Mouse (Mus musculus) megakaryocyte, embryonic 14.5 days (primary cell): ENCODE data around the gene AI854703. TPM values are rescaled to one million over a fixed set of nuclear protein-coding genes. Genes with fewer than 3 reads are reported as not detected.

ENCODE experiments used
- H3K27me3 ChIP-seq: replicated peaks from 2 replicates; pipeline ENCODE3; 2012; ENCODE audit warnings: inconsistent platforms
- H3K36me3 ChIP-seq: replicated peaks from 2 replicates; pipeline ENCODE3; 2012; ENCODE audit warnings: low read length, inconsistent platforms, mixed read lengths
- H3K4me1 ChIP-seq: 2 replicates; pipeline ENCODE4 v1.6.1; 2012; ENCODE audit warnings: inconsistent platforms
- H3K4me3 ChIP-seq: replicated peaks from 2 replicates; pipeline ENCODE3; 2012; ENCODE audit warnings: moderate library complexity, mild to moderate bottlenecking, inconsistent platforms
- H3K9me3 ChIP-seq: 2 replicates; pipeline ENCODE4 v1.6.1; 2012; ENCODE audit warnings: inconsistent platforms
- FLI1 ChIP-seq: IDR thresholded peaks from 2 replicates; pipeline ENCODE4 v1.6.1; 2012; ENCODE audit warnings: low read length, inconsistent platforms, mixed read lengths
- GATA1 ChIP-seq: IDR thresholded peaks from 3 replicates; pipeline ENCODE4 v1.6.1; 2012; ENCODE audit warnings: mixed read lengths, low read length, inconsistent platforms, borderline replicate concordance
- polyA plus RNA-seq: library from polyadenylated mRNA; stranded (reverse); fragments of >175 nt; gene quantifications from 2 replicates; pipeline ENCODE4 v1.2.3, GENCODE M21; 2012; ENCODE audit warnings: low replicate concordance; ENCODE audit not compliant: insufficient read depth

Gene AI854703
- polyA plus RNA-seq, 1 experiment = 2.0 TPM

- Histone ChIP-seq H3K4me3 (no peak overlapping the region), H3K36me3 (peaks cover 89% of the 10 kb centered on the region), H3K4me1 (peaks cover 29% of the 10 kb centered on the region), H3K9me3 (no peaks in the 10 kb centered on the region), H3K27me3 (no peaks in the 10 kb centered on the region)
- TF ChIP-seq FLI1 = no peak
- no peak for TF ChIP-seq GATA1
Observed at GRCm38 (mm10) chr6:48613464-48613863, 13.1 kb upstream of the AI854703 start.

DNA sequence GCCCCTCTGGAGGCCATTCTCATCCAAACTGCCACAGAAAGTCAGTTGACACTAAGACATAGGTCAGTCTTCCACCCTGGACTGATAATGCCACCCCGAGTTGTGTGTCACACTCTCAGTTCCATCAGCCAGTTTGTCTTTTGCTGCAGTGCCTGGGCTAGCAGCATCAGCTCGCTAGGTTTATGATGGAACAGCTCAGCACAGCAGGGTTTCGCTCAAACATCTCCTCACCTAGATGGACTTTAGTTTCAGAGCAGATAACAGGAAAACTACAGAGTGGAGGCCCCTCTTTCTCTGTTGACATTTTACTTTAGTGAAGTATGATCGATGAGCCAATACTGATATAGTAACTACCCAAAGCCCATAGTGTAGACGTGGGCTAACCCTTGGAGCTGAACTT, 11.8 kb upstream of the AI854703 start:
- no peak overlapping the region for H3K4me3 ChIP-seq
- TF ChIP-seq GATA1 (no peak), FLI1 (no peak)
- no peaks in the 10 kb centered on the region for H3K27me3 ChIP-seq
- H3K36me3 ChIP-seq = peaks cover 92% of the 10 kb centered on the region
- H3K9me3 ChIP-seq = peaks cover 5% of the 10 kb centered on the region
- H3K4me1 ChIP-seq = peaks cover 16% of the 10 kb centered on the region

- no peak overlapping the region for H3K4me3 ChIP-seq
- peaks cover 11% of the 10 kb centered on the region for H3K9me3 ChIP-seq
- no peaks in the 10 kb centered on the region for H3K27me3 ChIP-seq
- H3K4me1 ChIP-seq = peaks cover 26% of the 10 kb centered on the region; the same call in 1 of the 2 replicates
- TF ChIP-seq FLI1 (no peak), GATA1 (no peak)
- H3K36me3 ChIP-seq = peaks cover 78% of the 10 kb centered on the region
Observed at GRCm38 (mm10) chr6:48620031-48620430, 6.5 kb upstream of the AI854703 start.

- Histone ChIP-seq H3K27me3 (peaks cover 17% of the 10 kb centered on the region), H3K4me3 (peak overlapping the region; percentile 85), H3K4me1 (peaks cover 37% of the 10 kb centered on the region), H3K9me3 (peaks cover 11% of the 10 kb centered on the region), H3K36me3 (peaks cover 59% of the 10 kb centered on the region)
Observed at GRCm38 (mm10) chr6:48622186-48622843, 4.2 kb upstream of the AI854703 start.

GRCm38 (mm10) chr6:48623460-48623859, 3.1 kb upstream of the AI854703 start:
- H3K4me1 ChIP-seq = peaks cover 45% of the 10 kb centered on the region
- no peak overlapping the region for H3K4me3 ChIP-seq
- TF ChIP-seq GATA1 (no peak), FLI1 (no peak)
- peaks cover 48% of the 10 kb centered on the region for H3K36me3 ChIP-seq
- peaks cover 11% of the 10 kb centered on the region for H3K9me3 ChIP-seq
- H3K27me3 ChIP-seq = peaks cover 23% of the 10 kb centered on the region

- H3K36me3 ChIP-seq = peaks cover 42% of the 10 kb centered on the region
- H3K27me3 ChIP-seq = peaks cover 32% of the 10 kb centered on the region
- H3K4me3 ChIP-seq = peak overlapping the region; percentile 92
- peaks cover 48% of the 10 kb centered on the region for H3K4me1 ChIP-seq
- peaks cover 12% of the 10 kb centered on the region for H3K9me3 ChIP-seq
- TF ChIP-seq FLI1 (no peak), GATA1 (no peak)
Observed at GRCm38 (mm10) chr6:48626984-48627383, 420 bp downstream of the AI854703 start.

DNA sequence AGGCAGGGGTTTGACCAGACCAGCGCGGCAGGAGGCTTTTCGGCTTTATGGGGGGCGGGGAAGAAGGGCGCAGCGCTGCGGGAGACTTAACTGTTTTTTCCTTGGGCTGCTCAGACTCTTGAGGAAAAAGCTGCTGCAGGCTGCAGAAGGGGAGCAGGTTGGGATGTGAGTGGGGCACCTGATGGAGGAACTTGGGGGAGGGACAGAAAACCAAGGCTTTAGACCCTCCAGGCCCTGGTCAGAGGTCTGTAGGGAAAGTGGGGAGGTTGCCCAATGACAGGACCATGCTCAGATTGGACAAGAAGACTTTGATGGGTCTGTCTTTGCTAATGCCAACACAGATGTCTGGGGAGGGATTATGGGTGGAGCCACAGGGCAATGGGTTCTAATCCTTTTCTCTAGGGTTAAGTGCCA, 954 bp downstream of the AI854703 start:
- Histone ChIP-seq H3K27me3 (peaks cover 32% of the 10 kb centered on the region), H3K36me3 (peaks cover 44% of the 10 kb centered on the region), H3K4me3 (peak overlapping the region; percentile 92)

DNA sequence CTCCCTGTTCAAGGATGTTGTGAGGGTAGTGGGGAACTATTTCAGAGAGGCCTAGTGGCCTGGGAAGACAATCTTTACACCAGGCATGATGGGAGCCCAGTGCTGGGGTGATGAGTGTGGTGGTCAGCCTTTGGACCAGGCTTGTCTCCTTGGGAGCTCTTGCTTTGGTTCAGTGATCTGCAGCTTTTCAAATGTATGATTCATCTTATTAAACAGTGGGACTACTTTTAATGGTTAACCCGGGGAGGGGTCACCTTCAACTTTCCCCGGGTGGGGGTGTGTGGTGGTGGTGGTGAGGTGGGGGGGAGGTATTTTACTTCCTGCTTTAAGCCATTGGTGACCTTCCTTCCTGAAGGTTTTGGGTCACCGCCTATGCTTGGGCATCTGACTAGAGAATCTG, 1.8 kb downstream of the AI854703 start:
- no peak for TF ChIP-seq GATA1
- no peak for TF ChIP-seq FLI1
- H3K36me3 ChIP-seq = peaks cover 38% of the 10 kb centered on the region
- H3K9me3 ChIP-seq = peaks cover 12% of the 10 kb centered on the region
- no peak overlapping the region for H3K4me3 ChIP-seq
- peaks cover 43% of the 10 kb centered on the region for H3K4me1 ChIP-seq
- peaks cover 32% of the 10 kb centered on the region for H3K27me3 ChIP-seq

More for the DNA sequence above, 954 bp downstream of the AI854703 start:
- peaks cover 43% of the 10 kb centered on the region for H3K4me1 ChIP-seq
- H3K9me3 ChIP-seq = peaks cover 12% of the 10 kb centered on the region
- TF ChIP-seq FLI1 (no peak), GATA1 (no peak)

DNA sequence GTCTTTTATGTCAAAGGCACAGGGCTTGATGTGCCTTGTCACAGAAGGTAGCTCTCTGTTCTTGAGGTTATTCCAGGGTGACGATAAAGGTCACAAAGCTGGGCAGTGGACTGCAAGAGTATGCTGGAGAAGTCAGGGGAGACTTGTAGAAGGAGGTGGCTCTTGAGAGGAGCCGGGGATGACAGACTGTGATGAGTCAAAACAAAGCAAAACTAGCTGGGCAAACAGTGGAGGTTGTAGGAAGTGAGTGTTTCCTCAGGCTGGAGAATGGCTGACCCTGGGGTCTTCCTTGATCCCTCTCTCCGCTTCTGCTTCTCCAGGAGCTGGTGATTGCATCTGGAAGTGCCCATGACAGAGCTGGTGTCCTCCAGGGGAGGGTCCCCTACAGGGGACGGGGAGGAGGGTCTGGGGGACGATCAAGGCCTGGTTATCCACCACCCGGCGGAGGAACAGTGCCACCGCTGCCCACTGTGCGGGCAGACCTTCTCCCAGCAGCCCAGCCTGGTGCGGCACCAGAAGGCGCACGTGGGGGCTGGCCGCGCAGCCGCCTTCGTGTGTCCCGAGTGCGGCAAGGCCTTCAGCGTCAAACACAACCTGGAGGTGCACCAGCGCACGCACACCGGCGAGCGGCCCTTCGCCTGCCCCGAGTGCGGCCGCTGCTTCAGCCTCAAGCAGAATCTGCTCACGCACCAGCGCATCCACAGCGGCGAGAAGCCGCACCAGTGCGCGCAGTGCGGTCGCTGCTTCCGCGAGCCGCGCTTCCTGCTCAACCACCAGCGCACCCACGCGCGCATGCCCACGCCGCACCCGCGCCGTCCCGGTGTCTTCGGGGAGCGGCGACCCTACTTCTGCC, 2.5 kb downstream of the AI854703 start:
- Histone ChIP-seq H3K9me3 (peaks cover 12% of the 10 kb centered on the region), H3K4me3 (peak overlapping the region; percentile 77), H3K27me3 (peaks cover 32% of the 10 kb centered on the region), H3K4me1 (peaks cover 46% of the 10 kb centered on the region), H3K36me3 (peaks cover 35% of the 10 kb centered on the region)
- TF ChIP-seq FLI1 (no peak), GATA1 (no peak)

DNA sequence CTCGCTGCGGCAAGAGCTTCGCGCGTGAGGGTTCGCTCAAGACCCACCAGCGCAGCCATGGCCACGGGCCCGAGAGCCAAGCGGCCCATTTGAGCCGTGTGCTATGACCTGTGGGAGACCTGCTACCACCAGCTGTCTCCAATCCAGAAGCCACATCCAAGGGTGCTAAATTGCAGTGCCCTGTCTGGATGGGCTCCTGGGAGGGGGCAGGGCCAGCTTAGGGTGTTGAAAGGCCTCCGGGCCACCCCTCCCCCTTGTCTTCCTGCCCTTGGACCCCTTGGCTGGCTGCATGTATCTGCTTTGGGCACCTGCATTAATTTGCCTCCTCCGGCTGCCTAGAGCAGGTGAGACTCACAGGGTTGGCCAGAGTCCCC, 3.1 kb downstream of the AI854703 start:
- H3K36me3 ChIP-seq = peaks cover 35% of the 10 kb centered on the region
- TF ChIP-seq GATA1 (no peak), FLI1 (no peak)
- peaks cover 32% of the 10 kb centered on the region for H3K27me3 ChIP-seq
- H3K9me3 ChIP-seq = peaks cover 12% of the 10 kb centered on the region
- peaks cover 52% of the 10 kb centered on the region for H3K4me1 ChIP-seq
- peak overlapping the region; percentile 77 for H3K4me3 ChIP-seq
